Mouse (Mus musculus) liver, adult 2 months (tissue): ENCODE data around the gene Gramd1b. TPM values are rescaled to one million over a fixed set of nuclear protein-coding genes. Genes with fewer than 3 reads are reported as not detected.

Experiments
- DNase-seq: peaks from one replicate; pipeline ENCODE4 v3.0.0-alpha.2; 2011; ENCODE audit warnings: low read depth, low spot score; ENCODE audit errors: extremely low read depth
- H3K27ac ChIP-seq: fragments of 200-500 bp; replicated peaks from 2 replicates; pipeline ENCODE4 v1.5.1; 2012; ENCODE audit warnings: low read depth, mild to moderate bottlenecking, control low read depth, inconsistent platforms, low read length; ENCODE audit not compliant: insufficient read depth
- H3K27me3 ChIP-seq: fragments of 200-500 bp; 2 replicates; pipeline ENCODE4 v1.6.1; 2012; ENCODE audit warnings: mild to moderate bottlenecking, moderate library complexity, low read length, inconsistent platforms; ENCODE audit not compliant: control insufficient read depth, insufficient read depth
- H3K36me3 ChIP-seq: fragments of 200-500 bp; 2 replicates; pipeline ENCODE4 v1.6.1; 2012; ENCODE audit warnings: low read length, inconsistent platforms; ENCODE audit not compliant: control insufficient read depth, insufficient read depth
- H3K4me1 ChIP-seq: fragments of 200-500 bp; 2 replicates; pipeline ENCODE4 v1.6.1; 2011; ENCODE audit warnings: low read length; ENCODE audit not compliant: control insufficient read depth, insufficient read depth
- H3K4me3 ChIP-seq: fragments of 200-500 bp; 2 replicates; pipeline ENCODE4 v1.5.1; 2011; ENCODE audit warnings: low read depth, mild to moderate bottlenecking, control low read depth, low read length, moderate library complexity; ENCODE audit not compliant: insufficient read depth
- H3K79me2 ChIP-seq: fragments of 200-500 bp; 2 replicates; pipeline ENCODE4 v1.6.1; 2012; ENCODE audit warnings: inconsistent platforms, mild to moderate bottlenecking, low read length, moderate library complexity; ENCODE audit not compliant: control insufficient read depth, insufficient read depth
- H3K9ac ChIP-seq: fragments of 200-500 bp; 2 replicates; pipeline ENCODE4 v1.6.1; 2012; ENCODE audit warnings: low read depth, mild to moderate bottlenecking, control low read depth, inconsistent platforms, low read length
- CTCF ChIP-seq: fragments of 200-500 bp; IDR thresholded peaks from 2 replicates; pipeline ENCODE4 v1.5.1; 2011; ENCODE audit warnings: low read depth, low read length, control low read depth
- POLR2A ChIP-seq: fragments of 200-500 bp; IDR thresholded peaks from 2 replicates; pipeline ENCODE4 v1.6.1; 2011; ENCODE audit warnings: low read length, control low read depth; ENCODE audit not compliant: insufficient read depth; ENCODE audit errors: extremely low read depth
- WGBS: fragments of 180-500 bp; shearing (Covaris S2); methylation state at CpG from one replicate; pipeline ENCODE4 v1.1.7; 2018; 5-methylcytosine and 5-hydroxymethylcytosine counted together
- polyA plus RNA-seq: library from polyadenylated mRNA; depleted of rRNA; stranded (reverse); fragments of >200 nt; gene quantifications from 2 replicates; pipeline ENCODE4 v1.2.3, GENCODE M21; 2012
- total RNA-seq: library from RNA; depleted of rRNA; stranded (reverse); fragments of >200 nt; gene quantifications from 2 replicates; pipeline ENCODE4 v1.2.3, GENCODE M21; 2014

The Gramd1b gene
- total and polyA plus RNA-seq, 2 experiments: 1.2 to 2.0 TPM

- H3K27ac ChIP-seq: no peak overlapping the region
- H3K4me1 ChIP-seq: no peaks in the 10 kb centered on the region
- no peak overlapping the region for H3K4me3 ChIP-seq
- no peak overlapping the region for H3K9ac ChIP-seq
- no peak for DNase-seq
- H3K79me2 ChIP-seq: no peaks in the 10 kb centered on the region
- TF ChIP-seq POLR2A (no peak), CTCF (no peak)
- peaks cover 3% of the 10 kb centered on the region; the same call in 1 of the 2 replicates for H3K27me3 ChIP-seq
- 43% methylated on average over 3 of the region's 3 CpGs for WGBS
- H3K36me3 ChIP-seq: no peaks in the 10 kb centered on the region
These were observed 4.3 kb downstream of the Gramd1b start for GRCm38 (mm10) chr9:40526928-40527327.

DNA sequence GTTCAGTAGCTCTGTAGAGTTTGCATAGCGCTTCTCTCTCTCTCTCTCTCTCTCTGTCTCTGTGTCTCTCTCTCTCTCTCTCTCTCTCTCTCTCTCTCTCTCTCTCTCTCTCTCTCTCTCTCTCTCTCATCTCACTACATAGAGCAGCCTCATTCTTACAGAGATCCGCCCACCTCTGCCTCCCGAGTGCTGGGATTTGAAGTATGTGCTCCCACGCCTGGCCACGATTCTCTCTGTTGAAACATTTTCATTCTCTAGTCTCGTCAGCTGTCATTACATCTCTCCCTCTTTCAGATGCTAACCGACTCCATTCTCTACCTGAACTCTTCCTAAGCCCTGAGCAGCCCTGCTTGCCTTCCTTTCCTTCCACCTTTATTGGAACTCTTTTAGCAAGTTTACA lies 9.0 kb downstream of the Gramd1b start:
- 89% methylated on average over 7 of the region's 7 CpGs for whole genome bisulfite sequencing
- no peak overlapping the region for H3K4me3 ChIP-seq
- no peaks in the 10 kb centered on the region for H3K27me3 ChIP-seq
- no peaks in the 10 kb centered on the region for H3K36me3 ChIP-seq
- no peak for TF ChIP-seq POLR2A
- TF ChIP-seq CTCF: no peak
- no peak overlapping the region for H3K27ac ChIP-seq
- no peaks in the 10 kb centered on the region for H3K79me2 ChIP-seq
- H3K4me1 ChIP-seq: no peaks in the 10 kb centered on the region
- no peak overlapping the region for H3K9ac ChIP-seq
- no peak for DNase-seq

DNA sequence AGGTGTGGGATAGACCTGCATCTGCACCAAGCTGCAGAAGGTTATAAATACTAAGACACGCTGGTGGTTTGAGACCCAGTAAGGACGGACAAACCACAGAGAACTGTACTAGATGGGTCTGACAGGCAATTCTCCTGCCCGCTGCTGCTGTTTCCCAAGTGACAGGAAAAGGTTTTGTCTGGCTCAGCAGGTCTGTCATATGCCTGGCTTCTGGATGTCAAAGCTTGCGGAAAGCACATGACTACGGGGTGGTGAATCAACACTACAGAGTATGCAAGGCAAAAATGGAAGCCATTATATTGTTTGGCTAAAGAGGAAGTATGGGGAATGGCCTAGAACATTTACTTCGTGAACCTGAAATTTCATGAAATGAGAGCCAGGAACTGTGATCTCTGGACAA lies 10.1 kb downstream of the Gramd1b start:
- no peaks in the 10 kb centered on the region for H3K27me3 ChIP-seq
- H3K36me3 ChIP-seq: no peaks in the 10 kb centered on the region
- TF ChIP-seq CTCF (no peak), POLR2A (no peak)
- no peaks in the 10 kb centered on the region for H3K4me1 ChIP-seq
- H3K4me3 ChIP-seq: no peak overlapping the region
- H3K9ac ChIP-seq: no peak overlapping the region
- H3K27ac ChIP-seq: no peak overlapping the region
- DNase-seq: no peak
- whole genome bisulfite sequencing: 84% methylated on average over 6 of the region's 6 CpGs
- H3K79me2 ChIP-seq: no peaks in the 10 kb centered on the region

GRCm38 (mm10) chr9:40519294-40519693 lies 11.9 kb downstream of the Gramd1b start:
- no peaks in the 10 kb centered on the region for H3K79me2 ChIP-seq
- H3K4me1 ChIP-seq: no peaks in the 10 kb centered on the region
- 84% methylated on average over 3 of the region's 3 CpGs for WGBS
- H3K36me3 ChIP-seq: no peaks in the 10 kb centered on the region
- H3K9ac ChIP-seq: no peak overlapping the region
- H3K27ac ChIP-seq: no peak overlapping the region
- H3K4me3 ChIP-seq: no peak overlapping the region
- H3K27me3 ChIP-seq: no peaks in the 10 kb centered on the region
- DNase-seq: no peak
- TF ChIP-seq CTCF (no peak), POLR2A (no peak)

DNA sequence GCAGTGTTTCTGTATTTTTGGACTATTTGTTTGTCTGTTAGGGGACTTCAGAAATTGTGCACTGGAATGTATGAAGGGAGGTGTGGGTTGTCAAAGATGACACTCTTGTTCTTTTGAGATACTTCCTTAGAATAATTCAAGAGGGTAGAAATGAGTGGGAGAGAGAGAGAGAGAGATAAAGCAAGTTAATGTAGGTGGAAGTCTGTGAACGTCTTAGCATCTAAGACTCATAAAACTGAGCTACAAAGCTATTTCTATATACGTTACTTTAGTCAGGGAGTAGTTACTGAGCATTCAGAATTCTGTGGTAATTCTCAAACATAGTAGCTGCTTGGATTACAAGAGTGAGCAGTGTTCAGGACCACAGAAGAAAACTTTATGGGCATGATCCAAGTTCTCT lies 19.2 kb downstream of the Gramd1b start:
- no peaks in the 10 kb centered on the region for H3K36me3 ChIP-seq
- TF ChIP-seq POLR2A (no peak), CTCF (no peak)
- no peak for DNase-seq

DNA sequence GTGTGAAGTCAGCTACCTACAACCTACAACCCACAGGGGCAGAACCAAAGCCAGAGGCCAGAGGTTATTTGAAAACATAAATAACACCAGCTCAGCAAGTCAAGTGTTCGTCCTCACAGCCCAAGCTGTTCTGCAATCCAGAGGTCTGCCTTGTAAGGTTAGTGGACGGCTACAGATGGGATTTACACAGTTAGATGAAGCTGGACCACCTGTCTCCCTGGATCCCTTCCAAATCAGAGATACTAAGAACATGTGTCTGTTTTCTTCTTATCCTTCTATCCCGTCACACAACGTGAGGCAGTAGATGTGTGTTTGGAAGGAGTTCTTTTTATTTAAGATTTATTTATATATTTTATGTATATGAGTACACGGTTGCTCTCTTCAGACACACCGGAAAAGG lies 21.7 kb downstream of the Gramd1b start:
- Histone ChIP-seq H3K79me2 (no peaks in the 10 kb centered on the region), H3K27me3 (no peaks in the 10 kb centered on the region), H3K27ac (no peak overlapping the region), H3K4me3 (no peak overlapping the region), H3K4me1 (no peaks in the 10 kb centered on the region), H3K36me3 (no peaks in the 10 kb centered on the region), H3K9ac (no peak overlapping the region)
- no peak for DNase-seq
- 82% methylated on average over 6 of the region's 6 CpGs for WGBS
- TF ChIP-seq POLR2A (no peak), CTCF (no peak)

More for the DNA sequence above, 19.2 kb downstream of the Gramd1b start:
- Histone ChIP-seq H3K27ac (no peak overlapping the region), H3K4me3 (no peak overlapping the region), H3K27me3 (no peaks in the 10 kb centered on the region), H3K9ac (no peak overlapping the region), H3K4me1 (no peaks in the 10 kb centered on the region), H3K79me2 (no peaks in the 10 kb centered on the region)
- 76% methylated on average over 2 of the region's 2 CpGs for WGBS
